Mouse (Mus musculus) thymus, adult 2 months (tissue): Measurements from ENCODE around the gene Tmem259.

Source experiments
- CTCF ChIP-seq: fragments of 200-500 bp; IDR thresholded peaks from 2 replicates; pipeline ENCODE4 v1.5.1; 2012; ENCODE audit warnings: mild to moderate bottlenecking, control low read depth, low read length, moderate library complexity, borderline replicate concordance; ENCODE audit not compliant: control insufficient read depth, poor library complexity, insufficient read depth; ENCODE audit errors: extremely low read depth
- POLR2A ChIP-seq: fragments of 200-500 bp; IDR thresholded peaks from 2 replicates; pipeline ENCODE4 v1.6.1; 2012; ENCODE audit warnings: mild to moderate bottlenecking, low read length, control low read depth, moderate library complexity; ENCODE audit not compliant: control insufficient read depth, poor library complexity, insufficient read depth; ENCODE audit errors: extremely low read depth

GRCm38 (mm10) chr10:79942988-79943387, 41.1 kb downstream of the Tmem259 start:
- TF ChIP-seq CTCF (no peak), POLR2A (no peak)
